Mouse (Mus musculus): ENCODE results near the gene Il18bp. TPM values are rescaled to one million over a fixed set of nuclear protein-coding genes. Genes with fewer than 3 reads are reported as not detected.

Il18bp gene
- polyA plus RNA-seq (2014; fragmentation: Illumina TruSeq; extraction: RNeasy Lipid Tissue Mini Kit (QIAGEN cat#74804); ENCODE audit: low read depth, low replicate concordance), result 9.5 TPM

DNA sequence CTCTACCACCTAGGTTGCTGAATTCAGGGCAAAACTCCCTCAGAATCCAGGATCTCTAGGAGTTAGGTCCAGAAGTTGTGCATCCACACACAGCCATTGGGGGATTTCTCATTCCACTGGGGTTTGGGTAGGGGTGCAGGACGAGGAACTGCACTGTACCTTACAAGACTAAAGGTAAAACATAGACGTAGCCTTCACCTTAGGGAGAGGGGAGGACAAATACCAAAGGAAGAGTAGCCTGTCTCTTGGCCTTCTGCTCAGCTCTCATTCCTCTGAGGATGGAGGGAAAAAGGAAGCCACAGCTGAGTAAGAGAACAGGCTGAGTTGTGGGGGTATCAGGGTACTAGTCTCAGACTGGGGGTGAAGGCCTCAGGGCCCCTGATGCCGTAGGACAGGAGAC lies at the start of gene Il18bp:
TSS of gene Il18bp (minus strand) at position 101 of the 400 bp plus-strand sequence.

DNA sequence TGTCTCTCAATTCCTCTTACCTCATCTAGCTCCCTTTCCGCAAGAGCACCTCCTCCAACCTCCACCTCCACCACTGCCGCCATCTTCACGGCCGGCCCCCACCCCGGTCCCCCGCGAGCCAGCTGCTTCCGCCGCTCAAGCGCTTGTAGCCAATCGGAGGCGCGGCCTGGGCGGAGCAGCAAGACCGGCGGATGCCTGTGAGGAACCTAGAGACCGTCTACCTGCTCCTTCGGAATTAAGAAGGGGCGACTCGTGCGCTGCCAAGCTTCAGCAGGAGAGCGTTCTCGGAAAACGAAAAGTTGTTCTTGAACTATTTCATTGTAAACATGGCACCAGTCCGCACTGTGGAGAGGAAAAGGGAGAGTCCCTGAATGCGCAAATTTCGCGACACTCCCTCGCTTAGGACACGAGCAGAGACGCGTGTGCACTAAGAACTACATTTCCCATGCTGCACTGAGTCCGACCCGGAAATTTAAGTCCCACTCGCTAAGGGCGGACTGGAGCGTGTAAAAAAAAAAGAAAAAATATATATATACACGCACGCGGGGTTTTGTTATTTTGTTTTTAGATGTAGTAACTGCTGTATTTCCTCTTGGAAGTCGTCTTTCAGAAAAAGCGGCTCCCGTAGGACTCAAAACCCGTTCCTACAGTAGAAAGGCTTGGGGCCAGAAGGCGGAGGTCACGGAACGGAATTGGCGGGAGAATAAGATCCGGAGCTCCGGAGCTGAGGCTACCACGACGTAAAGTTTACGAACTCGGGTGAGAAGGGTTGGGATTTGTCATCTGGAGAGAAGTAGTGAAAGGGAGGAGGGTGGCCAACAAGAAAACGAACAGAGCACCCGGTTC lies 46.8 kb upstream of the Il18bp start, which contains the start of the genes Rnf121, Xndc1 and Xntrpc:
TSS of gene Rnf121 (minus strand) at position 424 of the 846 bp plus-strand sequence.
TSS of gene Xndc1 (plus strand) at position 466 of the 846 bp plus-strand sequence.
TSS of gene Xntrpc (plus strand) at position 668 of the 846 bp plus-strand sequence.

Other genes with a start within 250 kb of the Il18bp start
- not detected for gene Phox2a, start 200.4 kb downstream of the Il18bp start, polyA plus RNA-seq (2014; fragmentation: Illumina TruSeq; extraction: RNeasy Lipid Tissue Mini Kit (QIAGEN cat#74804); ENCODE audit: low read depth, low replicate concordance)
- gene Inppl1, start 180.5 kb downstream of the Il18bp start, polyA plus RNA-seq (2014; fragmentation: Illumina TruSeq; extraction: RNeasy Lipid Tissue Mini Kit (QIAGEN cat#74804); ENCODE audit: low read depth, low replicate concordance), result 45.5 TPM
- 58.4 TPM for gene Folr2, start 161.5 kb downstream of the Il18bp start, polyA plus RNA-seq (2014; fragmentation: Illumina TruSeq; extraction: RNeasy Lipid Tissue Mini Kit (QIAGEN cat#74804); ENCODE audit: low read depth, low replicate concordance)
- gene Anapc15, start 155.0 kb downstream of the Il18bp start, polyA plus RNA-seq (2014; fragmentation: Illumina TruSeq; extraction: RNeasy Lipid Tissue Mini Kit (QIAGEN cat#74804); ENCODE audit: low read depth, low replicate concordance), result 26.5 TPM
- 41.9 TPM for gene Folr1, start 147.9 kb downstream of the Il18bp start, polyA plus RNA-seq (2014; fragmentation: Illumina TruSeq; extraction: RNeasy Lipid Tissue Mini Kit (QIAGEN cat#74804); ENCODE audit: low read depth, low replicate concordance)
- 159 TPM for gene Lamtor1, start 112.8 kb downstream of the Il18bp start, polyA plus RNA-seq (2014; fragmentation: Illumina TruSeq; extraction: RNeasy Lipid Tissue Mini Kit (QIAGEN cat#74804); ENCODE audit: low read depth, low replicate concordance)
- 0.65 TPM for gene Tomt, start 112.3 kb downstream of the Il18bp start, polyA plus RNA-seq (2014; fragmentation: Illumina TruSeq; extraction: RNeasy Lipid Tissue Mini Kit (QIAGEN cat#74804); ENCODE audit: low read depth, low replicate concordance)
- gene Lrrc51, start 84.8 kb downstream of the Il18bp start, polyA plus RNA-seq (2014; fragmentation: Illumina TruSeq; extraction: RNeasy Lipid Tissue Mini Kit (QIAGEN cat#74804); ENCODE audit: low read depth, low replicate concordance), result 58.8 TPM
- 93.3 TPM for gene Numa1, start 84.6 kb downstream of the Il18bp start, polyA plus RNA-seq (2014; fragmentation: Illumina TruSeq; extraction: RNeasy Lipid Tissue Mini Kit (QIAGEN cat#74804); ENCODE audit: low read depth, low replicate concordance)
- gene Rnf121, start 46.8 kb upstream of the Il18bp start, polyA plus RNA-seq (2014; fragmentation: Illumina TruSeq; extraction: RNeasy Lipid Tissue Mini Kit (QIAGEN cat#74804); ENCODE audit: low read depth, low replicate concordance), result 26.7 TPM
- gene Xndc1, start 46.8 kb upstream of the Il18bp start, polyA plus RNA-seq (2014; fragmentation: Illumina TruSeq; extraction: RNeasy Lipid Tissue Mini Kit (QIAGEN cat#74804); ENCODE audit: low read depth, low replicate concordance), result 17.4 TPM
- gene Xntrpc, start 47.0 kb upstream of the Il18bp start, polyA plus RNA-seq (2014; fragmentation: Illumina TruSeq; extraction: RNeasy Lipid Tissue Mini Kit (QIAGEN cat#74804); ENCODE audit: low read depth, low replicate concordance), result 0.87 TPM
- gene Trpc2, start 64.4 kb upstream of the Il18bp start, polyA plus RNA-seq (2014; fragmentation: Illumina TruSeq; extraction: RNeasy Lipid Tissue Mini Kit (QIAGEN cat#74804); ENCODE audit: low read depth, low replicate concordance), result 1.0 TPM
- gene Art1, start 83.1 kb upstream of the Il18bp start, polyA plus RNA-seq (2014; fragmentation: Illumina TruSeq; extraction: RNeasy Lipid Tissue Mini Kit (QIAGEN cat#74804); ENCODE audit: low read depth, low replicate concordance), result 0.36 TPM
- gene Art5, start 90.8 kb upstream of the Il18bp start, polyA plus RNA-seq (2014; fragmentation: Illumina TruSeq; extraction: RNeasy Lipid Tissue Mini Kit (QIAGEN cat#74804); ENCODE audit: low read depth, low replicate concordance), result 2.0 TPM
- not detected for gene Chrna10, start 98.1 kb upstream of the Il18bp start, polyA plus RNA-seq (2014; fragmentation: Illumina TruSeq; extraction: RNeasy Lipid Tissue Mini Kit (QIAGEN cat#74804); ENCODE audit: low read depth, low replicate concordance)
- 27.5 TPM for gene Nup98, start 191.5 kb upstream of the Il18bp start, polyA plus RNA-seq (2014; fragmentation: Illumina TruSeq; extraction: RNeasy Lipid Tissue Mini Kit (QIAGEN cat#74804); ENCODE audit: low read depth, low replicate concordance)
- 377 TPM for gene Pgap2, start 191.5 kb upstream of the Il18bp start, polyA plus RNA-seq (2014; fragmentation: Illumina TruSeq; extraction: RNeasy Lipid Tissue Mini Kit (QIAGEN cat#74804); ENCODE audit: low read depth, low replicate concordance)
- gene Rhog, start 237.4 kb upstream of the Il18bp start, polyA plus RNA-seq (2014; fragmentation: Illumina TruSeq; extraction: RNeasy Lipid Tissue Mini Kit (QIAGEN cat#74804); ENCODE audit: low read depth, low replicate concordance), result 43.1 TPM
- 47.4 TPM for gene Stim1, start 249.1 kb upstream of the Il18bp start, polyA plus RNA-seq (2014; fragmentation: Illumina TruSeq; extraction: RNeasy Lipid Tissue Mini Kit (QIAGEN cat#74804); ENCODE audit: low read depth, low replicate concordance)

Data from adipose tissue, adult 10 weeks (tissue).